Comparison of ENCODE assay signal across 16 mouse cellular contexts in the genomic region with DNA sequence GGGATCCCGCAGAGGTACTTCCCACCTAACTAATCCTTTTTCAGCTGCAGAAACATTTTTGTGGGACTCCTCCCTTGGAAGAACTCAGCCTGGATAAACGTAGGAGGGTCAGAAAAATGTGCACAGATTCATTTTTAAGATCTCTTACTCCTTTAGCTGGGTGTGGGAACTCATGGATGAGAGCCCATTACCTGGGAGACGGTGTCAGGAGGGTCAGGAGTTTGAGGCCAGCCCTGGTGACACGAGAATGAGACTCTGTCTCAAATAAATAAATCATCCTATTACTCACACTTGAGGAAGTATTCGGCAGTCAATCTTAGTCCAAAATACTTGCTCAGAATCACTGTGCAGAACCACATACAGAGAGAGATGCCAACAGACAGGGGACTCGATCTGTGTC. TPM values are rescaled to one million over a fixed set of nuclear protein-coding genes. Genes with fewer than 3 reads are reported as not detected.
"Had no signal": no experiment of that assay in that cellular context is flagged by ENCODE, and none has a peak within 500 bp of the region (broad histone marks: within the 10 kb centered on the region; RNA-seq: fewer than 3 reads in every experiment).

No protein-coding gene starts in this region.

- H3K36me3 ChIP-seq: liver, embryonic 12.5 days; midbrain, embryonic 10.5 days; midbrain, embryonic 12.5 days; neural tube, embryonic 12.5 days; stomach, embryonic 15.5 days had no signal

- H3K4me3 ChIP-seq: liver, embryonic 12.5 days; midbrain, embryonic 10.5 days; midbrain, embryonic 12.5 days; neural tube, embryonic 12.5 days; stomach, embryonic 15.5 days had no signal

- H3K27ac ChIP-seq: liver, embryonic 12.5 days; liver, embryonic 14.5 days; midbrain, embryonic 10.5 days; midbrain, embryonic 12.5 days; neural tube, embryonic 12.5 days; stomach, embryonic 15.5 days; stomach, postnatal 0 days had no signal

- H3K27me3 ChIP-seq: stomach, embryonic 15.5 days had no signal

- H3K9ac ChIP-seq: liver, embryonic 12.5 days; liver, embryonic 14.5 days; lung, embryonic 14.5 days; midbrain, embryonic 12.5 days; neural tube, embryonic 12.5 days; stomach, embryonic 15.5 days had no signal

- DNase-seq: lung, embryonic 14.5 days; lung, postnatal 14 days; lung, postnatal 36 days; midbrain, embryonic 14.5 days; right cerebral cortex, postnatal 14 days; thymus, adult 2 months; thymus, postnatal 25 days had no signal

- H3K4me2 ChIP-seq: liver, embryonic 12.5 days; lung, embryonic 14.5 days; midbrain, embryonic 12.5 days; neural tube, embryonic 12.5 days; stomach, embryonic 15.5 days had no signal

- H3K9me3 ChIP-seq: liver, embryonic 12.5 days; midbrain, embryonic 10.5 days; midbrain, embryonic 12.5 days; neural tube, embryonic 12.5 days; stomach, embryonic 15.5 days had no signal

- ATAC-seq: liver, embryonic 12.5 days; midbrain, embryonic 16.5 days had no signal

RNA-seq across cellular contexts. Expression of gene Gprc5d, which starts 48.2 kb away (rescaled TPM):
- polyA plus RNA-seq: lung, embryonic 14.5 days; midbrain, embryonic 10.5 days; midbrain, embryonic 14.5 days; midbrain, embryonic 16.5 days; neural tube, embryonic 12.5 days; neural tube, embryonic 14.5 days; stomach, embryonic 15.5 days had no signal
